Mouse (Mus musculus) adrenal gland, postnatal 4 days (tissue): ENCODE measurements around the gene Olfr835. TPM values are rescaled to one million over a fixed set of nuclear protein-coding genes. Genes with fewer than 3 reads are reported as not detected.

ENCODE experiments used
- DNase-seq, 2 experiments: peaks; one replicate each; pipeline ENCODE4 v3.0.0; 2021 to 2022; ENCODE audit warnings: low spot score in 2 of 2, mixed read lengths in 2 of 2
- long read RNA-seq, 2 experiments: library from polyadenylated mRNA; stranded (forward); transcript quantifications; one replicate each; pipeline ENCODE4 v2.0.0; 2021
- total RNA-seq, 2 experiments: library from RNA; stranded (reverse); gene quantifications; 2 replicates each; pipeline ENCODE4 v1.2.3; 2021

Gene Olfr835
- not detected for total RNA-seq
- long read RNA-seq, experiment 1 = 0 reads
- long read RNA-seq, experiment 2 = 0 reads

DNA sequence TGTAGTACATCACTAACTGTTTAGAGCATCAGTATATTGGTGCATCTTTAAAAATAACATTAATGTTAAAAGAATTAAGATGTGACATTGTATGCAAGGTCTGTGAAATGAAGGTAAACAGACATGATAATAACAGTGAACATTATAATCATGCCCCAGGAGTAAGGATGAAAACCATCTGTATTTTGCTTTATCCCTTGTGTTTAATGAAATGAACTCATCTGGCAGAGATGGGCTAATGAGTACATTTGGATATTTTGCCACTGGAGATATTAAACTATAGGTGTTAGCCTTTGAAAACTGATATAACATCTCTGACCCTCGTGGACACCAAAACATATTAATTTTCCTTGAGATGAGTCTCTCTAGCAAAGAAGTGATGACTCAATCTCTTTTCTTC lies at the start of gene Olfr835:
TSS of gene Olfr835 (plus strand) at position 301 of the 400 bp plus-strand sequence.
- no peak for DNase-seq

DNA sequence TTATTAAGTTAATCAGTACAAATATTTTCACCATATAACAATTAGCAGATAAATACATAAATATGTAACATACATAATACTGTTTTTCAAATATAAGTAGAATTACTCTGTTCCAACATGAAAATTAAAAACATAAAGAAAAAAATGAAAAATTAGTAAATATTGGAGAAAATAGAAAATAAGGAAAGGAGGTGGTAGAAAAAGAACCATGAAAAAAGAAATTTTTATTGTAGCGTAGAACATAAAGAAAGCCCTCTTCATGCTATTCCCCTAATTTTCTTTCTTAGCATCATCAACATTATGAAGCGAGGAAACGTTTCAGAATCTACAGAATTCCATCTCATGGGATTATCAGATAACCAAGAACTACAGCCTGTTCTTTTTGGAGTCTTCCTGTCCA lies 44.8 kb upstream of the Olfr835 start, which contains the start of gene Olfr834:
TSS of gene Olfr834 (plus strand) at position 301 of the 400 bp plus-strand sequence.
- no peak for DNase-seq

DNA sequence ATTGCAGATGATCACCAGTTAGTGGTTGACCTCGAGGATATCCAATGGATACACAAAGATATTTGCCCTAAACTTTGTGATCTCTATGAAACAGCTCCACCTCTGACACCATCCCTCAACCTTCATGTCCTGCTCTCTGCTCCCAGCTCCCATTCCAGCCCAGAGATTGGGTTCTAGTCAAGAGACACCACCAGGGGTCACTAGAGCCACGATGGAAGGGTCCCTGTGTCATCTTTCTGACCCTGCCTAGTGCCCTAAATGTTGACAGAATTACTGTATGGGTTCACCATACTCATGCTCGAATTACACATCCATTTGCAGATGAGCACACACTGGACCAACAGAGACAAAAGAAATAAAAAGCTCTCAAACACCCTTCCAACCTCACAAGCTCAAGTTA lies 52.5 kb downstream of the Olfr835 start:
- no peak for DNase-seq

Other genes starting within 250 kb of the Olfr835 start
- not detected for gene Olfr828, start 213.2 kb upstream of the Olfr835 start, total RNA-seq
- not detected for gene Olfr829, start 177.8 kb upstream of the Olfr835 start, total RNA-seq
- gene Olfr830, start 158.0 kb upstream of the Olfr835 start, total RNA-seq = not detected
- not detected for gene Olfr832, start 95.6 kb upstream of the Olfr835 start, total RNA-seq
- not detected for gene Olfr834, start 44.7 kb upstream of the Olfr835 start, total RNA-seq
- not detected for gene Olfr836, start 87.6 kb downstream of the Olfr835 start, total RNA-seq
- not detected for gene Olfr837, start 103.6 kb downstream of the Olfr835 start, total RNA-seq
- under 1 TPM in 1 of 2 experiments, not detected in 1; 0.03 TPM for gene Olfr839-ps1, start 144.6 kb downstream of the Olfr835 start, total RNA-seq
- gene Olfr843, start 219.3 kb downstream of the Olfr835 start, total RNA-seq = not detected